ENCODE assay signal across 32 mouse cellular contexts in genomic region chr17:48724513-48725112, GRCm38 (mm10).
DNase-seq lines count a peak whose midpoint lies in the region; ATAC-seq and TF ChIP-seq lines count a peak whose summit lies in the region.
"Had no signal": no experiment of that assay in that cellular context is flagged by ENCODE, and none has a peak within 500 bp of the region (broad histone marks: within the 10 kb centered on the region; RNA-seq: fewer than 3 reads in every experiment).

No protein-coding gene starts in this region.

- TF ChIP-seq CTCF in intestine, postnatal 0 days (IDR thresholded peaks at IDR 0.05; ENCODE audit: low read depth): no peak
- no peak for TF ChIP-seq CTCF in lung, adult 2 months (IDR thresholded peaks at IDR 0.05; ENCODE audit: insufficient read depth, low read length)

- WGBS in intestine, postnatal 0 days: 49% methylated on average over 11 of the region's 11 CpGs
- 69% methylated on average over 11 of the region's 11 CpGs for WGBS in lung, adult 2 months
- 70% methylated on average over 11 of the region's 11 CpGs for WGBS in stomach, embryonic 16.5 days

- no peaks in the 10 kb centered on the region for H3K4me1 ChIP-seq in intestine, postnatal 0 days (replicated peaks; ENCODE audit: control insufficient read depth, insufficient read depth, low read length)
- no peaks in the 10 kb centered on the region for H3K4me1 ChIP-seq in lung, adult 2 months (ENCODE audit: control insufficient read depth, insufficient read depth, low read length)
- no peaks in the 10 kb centered on the region for H3K4me1 ChIP-seq in stomach, embryonic 16.5 days (ENCODE audit: control insufficient read depth, insufficient read depth, low read length)
- H3K4me1 ChIP-seq: hindbrain, embryonic 10.5 days; liver, embryonic 15.5 days; midbrain, embryonic 13.5 days; stomach, embryonic 15.5 days had no signal

- no peaks in the 10 kb centered on the region for H3K36me3 ChIP-seq in intestine, postnatal 0 days (ENCODE audit: control insufficient read depth, insufficient read depth)
- H3K36me3 ChIP-seq in stomach, embryonic 16.5 days (ENCODE audit: control insufficient read depth, insufficient read depth, low read length): no peaks in the 10 kb centered on the region
- H3K36me3 ChIP-seq: forebrain, embryonic 12.5 days; hindbrain, embryonic 10.5 days; hindbrain, embryonic 15.5 days; liver, embryonic 15.5 days; midbrain, embryonic 13.5 days; neural tube, embryonic 13.5 days; stomach, embryonic 15.5 days had no signal

- H3K9me3 ChIP-seq in intestine, postnatal 0 days (ENCODE audit: control insufficient read depth): no peaks in the 10 kb centered on the region
- H3K9me3 ChIP-seq in stomach, embryonic 16.5 days (replicated peaks; ENCODE audit: control insufficient read depth, low read length): no peaks in the 10 kb centered on the region
- H3K9me3 ChIP-seq: forebrain, embryonic 12.5 days; hindbrain, embryonic 10.5 days; hindbrain, embryonic 15.5 days; liver, embryonic 15.5 days; midbrain, embryonic 13.5 days; neural tube, embryonic 13.5 days; stomach, embryonic 15.5 days had no signal

- no peaks in the 10 kb centered on the region for H3K27me3 ChIP-seq in intestine, postnatal 0 days (replicated peaks; ENCODE audit: control insufficient read depth, insufficient read depth, low read length)
- H3K27me3 ChIP-seq in stomach, embryonic 16.5 days (ENCODE audit: control insufficient read depth, insufficient read depth, low read length): no peaks in the 10 kb centered on the region
- H3K27me3 ChIP-seq: forebrain, embryonic 12.5 days; hindbrain, embryonic 15.5 days; liver, embryonic 15.5 days; midbrain, embryonic 13.5 days; neural tube, embryonic 13.5 days; stomach, embryonic 15.5 days had no signal

- no peak overlapping the region for H3K27ac ChIP-seq in intestine, postnatal 0 days (ENCODE audit: low read depth, low read length)
- H3K27ac ChIP-seq in stomach, embryonic 16.5 days (ENCODE audit: low read length): no peak overlapping the region
- H3K27ac ChIP-seq: forebrain, embryonic 12.5 days; hindbrain, embryonic 10.5 days; hindbrain, embryonic 15.5 days; liver, embryonic 15.5 days; midbrain, embryonic 13.5 days; neural tube, embryonic 13.5 days; stomach, embryonic 15.5 days had no signal

- H3K4me3 ChIP-seq in intestine, postnatal 0 days (ENCODE audit: low read depth, low read length): no peak overlapping the region
- H3K4me3 ChIP-seq in lung, adult 2 months (replicated peaks; ENCODE audit: extremely low read depth, low read depth, low read length): no peak overlapping the region
- no peak overlapping the region for H3K4me3 ChIP-seq in stomach, embryonic 16.5 days (replicated peaks; ENCODE audit: low read length)
- H3K4me3 ChIP-seq: erythroblast, embryonic 14.5 days; forebrain, embryonic 12.5 days; hindbrain, embryonic 10.5 days; hindbrain, embryonic 15.5 days; liver, embryonic 15.5 days; midbrain, embryonic 13.5 days; neural tube, embryonic 13.5 days; stomach, embryonic 15.5 days had no signal

- H3K4me2 ChIP-seq in intestine, postnatal 0 days (replicated peaks; ENCODE audit: low read depth): no peak overlapping the region; the same call in 1 of the 2 replicates
- no peak overlapping the region for H3K4me2 ChIP-seq in stomach, embryonic 16.5 days (ENCODE audit: low read depth, low read length)
- H3K4me2 ChIP-seq: forebrain, embryonic 12.5 days; hindbrain, embryonic 15.5 days; liver, embryonic 15.5 days; midbrain, embryonic 13.5 days; neural tube, embryonic 13.5 days; stomach, embryonic 15.5 days had no signal

- peak; percentile 52 for ATAC-seq in intestine, postnatal 0 days
- ATAC-seq in stomach, embryonic 16.5 days (ENCODE audit: insufficient read depth, low FRiP score): peak; percentile 17; the same call in 1 of the 2 replicates
- ATAC-seq: forebrain, postnatal 0 days; inflammation-experienced regulatory T-cells, adult 6 months; midbrain, embryonic 13.5 days had no signal

- TF ChIP-seq POLR2A in lung, adult 2 months (IDR thresholded peaks at IDR 0.05; ENCODE audit: borderline replicate concordance, extremely low read depth, low read depth, low read length): no peak

- no peak overlapping the region for H3K9ac ChIP-seq in intestine, postnatal 0 days (ENCODE audit: low read depth, low read length)
- H3K9ac ChIP-seq in stomach, embryonic 16.5 days (ENCODE audit: low read length): no peak overlapping the region
- H3K9ac ChIP-seq: forebrain, embryonic 12.5 days; forebrain, postnatal 0 days; hindbrain, embryonic 15.5 days; liver, embryonic 15.5 days; midbrain, embryonic 13.5 days; neural tube, embryonic 13.5 days; stomach, embryonic 15.5 days had no signal

- DNase-seq in lung, adult 2 months: peak; percentile 34
- peak; percentile 29 for DNase-seq in lung, postnatal 10 days
- no peak for DNase-seq in heart, adult 9 months (ENCODE audit: low spot score in 2 of 2)
- DNase-seq in right cerebral cortex, postnatal 4 days: no peak
- DNase-seq in thymus, postnatal 4 days: no peak
- no peak for DNase-seq in kidney, adult 9 months
- DNase-seq: adrenal gland, postnatal 25 days; B cell, adult 2 months; cerebellum, adult 11-12 months; cerebellum, adult 9-11 months; embryo, embryonic 11 days; forebrain, postnatal 0 days; gastrocnemius, postnatal 10 days; heart, postnatal 14 days; kidney, adult 8-10 months; kidney, postnatal 25 days; layer of hippocampus, postnatal 36 days; liver; right cerebral cortex, postnatal 14 days; thymus, adult 18-20 months; thymus, postnatal 25 days had no signal

Comparison
In these comparisons a context has a peak if more than half of its experiments do, and no peak if none do; other contexts are left out.
1. DNase-seq: peak in lung, adult 2 months (single experiment) and lung, postnatal 10 days (single experiment); none in heart, adult 9 months (0 of 2), right cerebral cortex, postnatal 4 days (single experiment), thymus, postnatal 4 days (single experiment) and kidney, adult 9 months (single experiment).